Mouse (Mus musculus) liver, embryonic 16.5 days (tissue): Measurements from ENCODE around the gene Slc8a1. TPM values are rescaled to one million over a fixed set of nuclear protein-coding genes. Genes with fewer than 3 reads are reported as not detected.

Experiments
- ATAC-seq: fragments of 200-750 bp; cut with Nextera tagmentation; 2 replicates; pipeline ENCODE4 v1.8.0; 2017; ENCODE audit warnings: low read depth, mild to moderate bottlenecking, moderate number of reproducible peaks, moderate library complexity
- H3K27ac ChIP-seq: fragments of 300-500 bp; sonication (generic); 2 replicates; pipeline ENCODE4 v1.5.1; 2014; ENCODE audit warnings: mild to moderate bottlenecking, low read length
- H3K27me3 ChIP-seq: fragments of 300-500 bp; sonication (generic); 2 replicates; pipeline ENCODE4 v1.6.1; 2014; ENCODE audit warnings: low read depth, low read length, mixed read lengths; ENCODE audit not compliant: control insufficient read depth, insufficient read depth
- H3K36me3 ChIP-seq: fragments of 300-500 bp; sonication (generic); 2 replicates; pipeline ENCODE4 v1.6.1; 2014; ENCODE audit warnings: mild to moderate bottlenecking; ENCODE audit not compliant: control insufficient read depth, insufficient read depth
- H3K4me1 ChIP-seq: fragments of 300-500 bp; sonication (generic); 2 replicates; pipeline ENCODE4 v1.6.1; 2014; ENCODE audit warnings: low read depth, low read length, mixed read lengths; ENCODE audit not compliant: control insufficient read depth
- H3K4me2 ChIP-seq: fragments of 300-500 bp; sonication (generic); 2 replicates; pipeline ENCODE4 v1.6.1; 2014; ENCODE audit warnings: low read depth, low read length, mixed read lengths
- H3K4me3 ChIP-seq: fragments of 300-500 bp; sonication (generic); 2 replicates; pipeline ENCODE4 v1.5.1; 2014; ENCODE audit warnings: low read depth, mild to moderate bottlenecking, low read length
- H3K9ac ChIP-seq: fragments of 300-500 bp; sonication (generic); 2 replicates; pipeline ENCODE4 v1.6.1; 2014; ENCODE audit warnings: low read depth, low read length
- H3K9me3 ChIP-seq: fragments of 300-500 bp; sonication (generic); replicated peaks from 2 replicates; pipeline ENCODE4 v1.6.1; 2016; ENCODE audit warnings: low read length; ENCODE audit not compliant: control insufficient read depth
- WGBS: fragments of 180-500 bp; shearing (Covaris S2); extraction: QIAGEN DNeasy Blood & Tissue Kit; methylation state at CpG from one replicate; pipeline ENCODE4 v1.1.7; 2014; ENCODE audit not compliant: insufficient replicate concordance; 5-methylcytosine and 5-hydroxymethylcytosine counted together
- polyA plus RNA-seq: library from polyadenylated mRNA; unstranded; fragments of >200 nt; fragmentation: Nextera tagmentation; extraction: Ambion mirVana; gene quantifications from 2 replicates; pipeline ENCODE4 v1.2.1, GENCODE M21; 2015

Gene Slc8a1
- polyA plus RNA-seq, 1 experiment from 2014 or later: 0.70 TPM

- H3K27me3 ChIP-seq: no peaks in the 10 kb centered on the region
- no peak overlapping the region for H3K27ac ChIP-seq
- H3K9me3 ChIP-seq: no peaks in the 10 kb centered on the region
- WGBS: 43% methylated on average over 3 of the region's 3 CpGs
- H3K4me1 ChIP-seq: no peaks in the 10 kb centered on the region
- H3K4me2 ChIP-seq: no peak overlapping the region
- ATAC-seq: no peak
- H3K9ac ChIP-seq: no peak overlapping the region
- no peak overlapping the region for H3K4me3 ChIP-seq
- H3K36me3 ChIP-seq: no peaks in the 10 kb centered on the region
Observed at GRCm38 (mm10) chr17:81459379-81459778, 278.8 kb downstream of the Slc8a1 start.

GRCm38 (mm10) chr17:81455977-81456376, 282.2 kb downstream of the Slc8a1 start:
- no peak overlapping the region for H3K4me3 ChIP-seq
- H3K9ac ChIP-seq: no peak overlapping the region
- no peaks in the 10 kb centered on the region for H3K9me3 ChIP-seq
- no peak for ATAC-seq
- no peaks in the 10 kb centered on the region for H3K27me3 ChIP-seq
- no peaks in the 10 kb centered on the region for H3K4me1 ChIP-seq
- H3K27ac ChIP-seq: no peak overlapping the region
- 56% methylated on average over 7 of the region's 7 CpGs for WGBS
- H3K4me2 ChIP-seq: no peak overlapping the region
- no peaks in the 10 kb centered on the region for H3K36me3 ChIP-seq

- Histone ChIP-seq H3K9ac (no peak overlapping the region), H3K36me3 (no peaks in the 10 kb centered on the region), H3K4me3 (no peak overlapping the region), H3K9me3 (no peaks in the 10 kb centered on the region), H3K27ac (no peak overlapping the region), H3K4me1 (no peaks in the 10 kb centered on the region), H3K4me2 (no peak overlapping the region), H3K27me3 (no peaks in the 10 kb centered on the region)
- no peak for ATAC-seq
- WGBS: 66% methylated on average over 3 of the region's 3 CpGs
Observed at GRCm38 (mm10) chr17:81455269-81455668, 282.9 kb downstream of the Slc8a1 start.

GRCm38 (mm10) chr17:81441463-81441862, 296.7 kb downstream of the Slc8a1 start, which contains the start of gene Gm11096:
TSS of gene Gm11096 (plus strand) at chr17:81441763.
- H3K9me3 ChIP-seq: no peaks in the 10 kb centered on the region
- no peak within 1 kb of the TSS for H3K4me2 ChIP-seq
- no peak within 1 kb of the TSS for H3K9ac ChIP-seq
- no peaks in the 10 kb centered on the region for H3K4me1 ChIP-seq
- H3K27me3 ChIP-seq: no peaks in the 10 kb centered on the region
- H3K4me3 ChIP-seq: no peak within 1 kb of the TSS
- no peak within 1 kb of the TSS for H3K27ac ChIP-seq
- H3K36me3 ChIP-seq: no peaks in the 10 kb centered on the region
- no peak for ATAC-seq

- Histone ChIP-seq H3K4me2 (no peak overlapping the region), H3K9ac (no peak overlapping the region), H3K9me3 (no peaks in the 10 kb centered on the region), H3K36me3 (no peaks in the 10 kb centered on the region), H3K27ac (no peak overlapping the region), H3K4me1 (no peaks in the 10 kb centered on the region), H3K4me3 (no peak overlapping the region), H3K27me3 (no peaks in the 10 kb centered on the region)
- 39% methylated on average over 5 of the region's 5 CpGs for WGBS
- ATAC-seq: no peak
Observed at GRCm38 (mm10) chr17:81433148-81433547, 305.0 kb downstream of the Slc8a1 start.

- 53% methylated on average over 2 of the region's 2 CpGs for WGBS
- Histone ChIP-seq H3K9me3 (no peaks in the 10 kb centered on the region), H3K4me3 (no peak overlapping the region), H3K36me3 (no peaks in the 10 kb centered on the region), H3K27me3 (no peaks in the 10 kb centered on the region), H3K4me2 (no peak overlapping the region), H3K27ac (no peak overlapping the region), H3K9ac (no peak overlapping the region), H3K4me1 (no peaks in the 10 kb centered on the region)
- ATAC-seq: no peak
Observed at GRCm38 (mm10) chr17:81432733-81433132, 305.4 kb downstream of the Slc8a1 start.

GRCm38 (mm10) chr17:81427245-81427644, 310.9 kb downstream of the Slc8a1 start:
- 72% methylated on average over 7 of the region's 7 CpGs for WGBS
- Histone ChIP-seq H3K4me2 (no peak overlapping the region), H3K4me3 (no peak overlapping the region), H3K27me3 (no peaks in the 10 kb centered on the region), H3K9me3 (no peaks in the 10 kb centered on the region), H3K4me1 (no peaks in the 10 kb centered on the region), H3K9ac (no peak overlapping the region), H3K27ac (no peak overlapping the region), H3K36me3 (no peaks in the 10 kb centered on the region)
- no peak for ATAC-seq

- no peak overlapping the region for H3K27ac ChIP-seq
- no peaks in the 10 kb centered on the region for H3K9me3 ChIP-seq
- ATAC-seq: no peak
- H3K4me2 ChIP-seq: no peak overlapping the region
- H3K36me3 ChIP-seq: no peaks in the 10 kb centered on the region
- no peaks in the 10 kb centered on the region for H3K4me1 ChIP-seq
- no peaks in the 10 kb centered on the region for H3K27me3 ChIP-seq
- no peak overlapping the region for H3K9ac ChIP-seq
- no peak overlapping the region for H3K4me3 ChIP-seq
- WGBS: 26% methylated on average over 10 of the region's 10 CpGs
Observed at GRCm38 (mm10) chr17:81424256-81424912, 313.8 kb downstream of the Slc8a1 start.

GRCm38 (mm10) chr17:81419802-81420459, 318.2 kb downstream of the Slc8a1 start:
- WGBS: 64% methylated on average over 10 of the region's 10 CpGs
- Histone ChIP-seq H3K27me3 (no peaks in the 10 kb centered on the region), H3K36me3 (no peaks in the 10 kb centered on the region), H3K9ac (no peak overlapping the region), H3K4me3 (no peak overlapping the region), H3K9me3 (no peaks in the 10 kb centered on the region), H3K4me1 (no peaks in the 10 kb centered on the region), H3K4me2 (no peak overlapping the region), H3K27ac (no peak overlapping the region)
- ATAC-seq: no peak
